Mouse (Mus musculus) midbrain, embryonic 16.5 days (tissue): ENCODE measurements around the gene Cd9. TPM values are rescaled to one million over a fixed set of nuclear protein-coding genes. Genes with fewer than 3 reads are reported as not detected.

Source experiments
- ATAC-seq: fragments of 200-750 bp; cut with Nextera tagmentation; 2 replicates; pipeline ENCODE4 v1.8.0; 2017; ENCODE audit warnings: moderate TSS enrichment
- H3K27ac ChIP-seq: fragments of 300-500 bp; sonication (generic); 2 replicates; pipeline ENCODE4 v1.5.1; 2014; ENCODE audit warnings: mild to moderate bottlenecking, low read length, mixed read lengths
- H3K27me3 ChIP-seq: fragments of 300-500 bp; sonication (generic); 2 replicates; pipeline ENCODE4 v1.6.1; 2014; ENCODE audit warnings: low read depth, low read length, mixed read lengths; ENCODE audit not compliant: control insufficient read depth, insufficient read depth
- H3K36me3 ChIP-seq: fragments of 300-500 bp; sonication (generic); 2 replicates; pipeline ENCODE4 v1.6.1; 2014; ENCODE audit warnings: mild to moderate bottlenecking, low read length, moderate library complexity, mixed read lengths; ENCODE audit not compliant: control insufficient read depth, insufficient read depth
- H3K4me1 ChIP-seq: fragments of 300-500 bp; sonication (generic); 2 replicates; pipeline ENCODE4 v1.6.1; 2014; ENCODE audit warnings: mild to moderate bottlenecking, low read length, mixed read lengths; ENCODE audit not compliant: control insufficient read depth, insufficient read depth
- H3K4me2 ChIP-seq: fragments of 300-500 bp; sonication (generic); 2 replicates; pipeline ENCODE4 v1.6.1; 2014; ENCODE audit warnings: mild to moderate bottlenecking, low read length, mixed read lengths
- H3K4me3 ChIP-seq: fragments of 300-500 bp; sonication (generic); 2 replicates; pipeline ENCODE4 v1.5.1; 2014; ENCODE audit warnings: low read depth, mild to moderate bottlenecking, low read length, moderate library complexity, mixed read lengths
- H3K9ac ChIP-seq: fragments of 300-500 bp; sonication (generic); 2 replicates; pipeline ENCODE4 v1.6.1; 2014; ENCODE audit warnings: low read depth, low read length, mixed read lengths
- H3K9me3 ChIP-seq: fragments of 300-500 bp; sonication (generic); replicated peaks from 2 replicates; pipeline ENCODE4 v1.6.1; 2014; ENCODE audit warnings: mild to moderate bottlenecking, low read length, mixed read lengths; ENCODE audit not compliant: control insufficient read depth, poor library complexity, severe bottlenecking
- WGBS: fragments of 180-500 bp; shearing (Covaris S2); extraction: QIAGEN DNeasy Blood & Tissue Kit; methylation state at CpG from one replicate; pipeline ENCODE4 v1.1.7; 2014; 5-methylcytosine and 5-hydroxymethylcytosine counted together
- polyA plus RNA-seq: library from polyadenylated mRNA; unstranded; fragments of >200 nt; fragmentation: Nextera tagmentation; extraction: Ambion mirVana; gene quantifications from 2 replicates; pipeline ENCODE4 v1.2.1, GENCODE M21; 2015

Gene Cd9
- 61.7 and 88.0 TPM in 2 replicates for polyA plus RNA-seq

GRCm38 (mm10) chr6:125494092-125494871 lies at the start of gene Cd9:
Cd9 (minus strand) TSS chr6:125494791.
- peak within 1 kb of the TSS; percentile 70 for H3K9ac ChIP-seq
- H3K4me2 ChIP-seq: peak within 1 kb of the TSS; percentile 98
- peak within 1 kb of the TSS; percentile 62 for H3K4me3 ChIP-seq
- no peaks in the 10 kb centered on the region for H3K9me3 ChIP-seq
- under 1% methylated on average over 59 of the region's 61 CpGs for WGBS
- peak within 1 kb of the TSS; percentile 58 for H3K27ac ChIP-seq
- peaks cover 5% of the 10 kb centered on the region; the same call in 1 of the 2 replicates for H3K4me1 ChIP-seq
- H3K27me3 ChIP-seq: peaks cover 9% of the 10 kb centered on the region
- no peaks in the 10 kb centered on the region for H3K36me3 ChIP-seq
- ATAC-seq: peak; percentile 75

GRCm38 (mm10) chr6:125541296-125541695 lies 46.7 kb upstream of the Cd9 start:
- Histone ChIP-seq H3K27me3 (no peaks in the 10 kb centered on the region), H3K9ac (no peak overlapping the region), H3K27ac (no peak overlapping the region), H3K36me3 (no peaks in the 10 kb centered on the region), H3K9me3 (no peaks in the 10 kb centered on the region), H3K4me3 (no peak overlapping the region), H3K4me1 (no peaks in the 10 kb centered on the region), H3K4me2 (no peak overlapping the region)
- ATAC-seq: no peak
- 88% methylated on average over 6 of the region's 6 CpGs for WGBS

- Histone ChIP-seq H3K9me3 (no peaks in the 10 kb centered on the region), H3K4me3 (no peak overlapping the region), H3K27me3 (no peaks in the 10 kb centered on the region), H3K4me1 (no peaks in the 10 kb centered on the region), H3K36me3 (no peaks in the 10 kb centered on the region), H3K27ac (no peak overlapping the region), H3K9ac (no peak overlapping the region), H3K4me2 (no peak overlapping the region)
- no peak for ATAC-seq
- WGBS: 92% methylated on average over 6 of the region's 6 CpGs
These were observed 46.2 kb upstream of the Cd9 start for GRCm38 (mm10) chr6:125540826-125541225.

- no peak overlapping the region for H3K4me3 ChIP-seq
- no peak for ATAC-seq
- H3K27ac ChIP-seq: no peak overlapping the region
- H3K36me3 ChIP-seq: no peaks in the 10 kb centered on the region
- H3K9me3 ChIP-seq: no peaks in the 10 kb centered on the region
- no peaks in the 10 kb centered on the region for H3K4me1 ChIP-seq
- WGBS: 93% methylated on average over 10 of the region's 10 CpGs
- no peaks in the 10 kb centered on the region for H3K27me3 ChIP-seq
- H3K9ac ChIP-seq: no peak overlapping the region
- H3K4me2 ChIP-seq: no peak overlapping the region
These were observed 45.6 kb upstream of the Cd9 start for GRCm38 (mm10) chr6:125540199-125540598.

GRCm38 (mm10) chr6:125539423-125539822 lies 44.8 kb upstream of the Cd9 start:
- H3K36me3 ChIP-seq: no peaks in the 10 kb centered on the region
- no peak overlapping the region for H3K4me3 ChIP-seq
- ATAC-seq: no peak
- H3K27ac ChIP-seq: no peak overlapping the region
- 75% methylated on average over 8 of the region's 8 CpGs for WGBS
- no peak overlapping the region for H3K9ac ChIP-seq
- H3K4me1 ChIP-seq: no peaks in the 10 kb centered on the region
- no peak overlapping the region for H3K4me2 ChIP-seq
- H3K9me3 ChIP-seq: no peaks in the 10 kb centered on the region
- no peaks in the 10 kb centered on the region for H3K27me3 ChIP-seq

- no peaks in the 10 kb centered on the region for H3K4me1 ChIP-seq
- ATAC-seq: no peak
- no peak overlapping the region for H3K4me2 ChIP-seq
- H3K4me3 ChIP-seq: no peak overlapping the region
- 93% methylated on average over 5 of the region's 5 CpGs for WGBS
- H3K9ac ChIP-seq: no peak overlapping the region
- H3K27me3 ChIP-seq: no peaks in the 10 kb centered on the region
- no peak overlapping the region for H3K27ac ChIP-seq
- H3K9me3 ChIP-seq: no peaks in the 10 kb centered on the region
- no peaks in the 10 kb centered on the region for H3K36me3 ChIP-seq
These were observed 43.9 kb upstream of the Cd9 start for GRCm38 (mm10) chr6:125538469-125538868.

- Histone ChIP-seq H3K4me2 (no peak overlapping the region), H3K36me3 (no peaks in the 10 kb centered on the region), H3K9me3 (no peaks in the 10 kb centered on the region), H3K27me3 (no peaks in the 10 kb centered on the region), H3K9ac (no peak overlapping the region), H3K27ac (no peak overlapping the region), H3K4me3 (no peak overlapping the region), H3K4me1 (no peaks in the 10 kb centered on the region)
- no peak for ATAC-seq
- 74% methylated on average over 5 of the region's 5 CpGs for WGBS
These were observed 40.4 kb upstream of the Cd9 start for GRCm38 (mm10) chr6:125534990-125535389.

- Histone ChIP-seq H3K4me2 (no peak overlapping the region), H3K36me3 (no peaks in the 10 kb centered on the region), H3K4me1 (no peaks in the 10 kb centered on the region), H3K9ac (no peak overlapping the region), H3K27ac (no peak overlapping the region), H3K4me3 (no peak overlapping the region), H3K9me3 (no peaks in the 10 kb centered on the region), H3K27me3 (no peaks in the 10 kb centered on the region)
- ATAC-seq: no peak
- WGBS: 92% methylated on average over 11 of the region's 11 CpGs
These were observed 38.6 kb upstream of the Cd9 start for GRCm38 (mm10) chr6:125533104-125533650.

- H3K4me2 ChIP-seq: no peak overlapping the region
- H3K9ac ChIP-seq: no peak overlapping the region
- no peak for ATAC-seq
- no peak overlapping the region for H3K4me3 ChIP-seq
- 91% methylated on average over 5 of the region's 5 CpGs for WGBS
- no peaks in the 10 kb centered on the region for H3K36me3 ChIP-seq
- H3K27ac ChIP-seq: no peak overlapping the region
- H3K4me1 ChIP-seq: no peaks in the 10 kb centered on the region
- no peaks in the 10 kb centered on the region for H3K27me3 ChIP-seq
- H3K9me3 ChIP-seq: no peaks in the 10 kb centered on the region
These were observed 34.9 kb upstream of the Cd9 start for GRCm38 (mm10) chr6:125529479-125529878.
